Mouse (Mus musculus): Measurements from ENCODE around the gene Ppat.
"Not testable (repeated sequence)": the region's sequence is repeated elsewhere in the genome, so short reads cannot be mapped to it uniquely, and the experiment has no call there.

Gene Ppat

DNA sequence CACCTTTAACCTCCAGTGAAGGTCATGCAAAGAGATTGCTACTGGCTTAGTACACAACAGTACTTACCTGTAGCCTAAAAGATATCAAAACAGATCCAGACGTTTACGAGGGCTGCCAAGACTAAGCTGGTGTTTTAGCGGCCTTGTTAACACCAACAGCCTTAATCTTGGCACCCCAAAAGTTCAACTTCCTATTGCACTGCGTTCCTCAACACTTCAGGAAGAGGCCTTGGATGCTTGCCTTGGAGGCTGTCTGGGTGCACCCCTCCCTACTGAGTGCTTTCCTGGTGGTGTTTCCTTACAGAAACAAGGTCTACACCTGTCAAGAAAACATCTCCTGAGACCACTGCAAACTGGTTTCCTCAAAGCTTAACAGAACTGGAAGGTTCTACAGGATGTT, 4.2 kb downstream of the Ppat start:
- DNase-seq (ENCODE audit: low spot score): no peak

DNA sequence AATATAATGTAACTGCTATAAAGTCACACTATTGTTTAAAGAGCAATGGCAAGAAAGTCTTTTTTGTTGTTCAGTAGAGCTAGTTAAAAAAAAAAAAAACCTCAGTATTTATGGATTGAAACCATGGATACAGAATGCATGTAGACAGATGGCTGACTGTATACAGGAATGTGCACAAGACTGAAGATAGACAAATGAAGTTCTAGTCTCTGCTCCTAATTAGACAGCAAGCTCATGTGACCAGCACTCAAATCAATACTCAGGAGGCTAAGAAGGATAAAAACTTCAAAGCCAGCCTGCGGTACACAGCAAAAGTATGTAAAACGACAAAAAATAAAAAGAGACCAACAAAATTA, 5.7 kb downstream of the Ppat start:
- no peak for DNase-seq (ENCODE audit: low spot score)

DNA sequence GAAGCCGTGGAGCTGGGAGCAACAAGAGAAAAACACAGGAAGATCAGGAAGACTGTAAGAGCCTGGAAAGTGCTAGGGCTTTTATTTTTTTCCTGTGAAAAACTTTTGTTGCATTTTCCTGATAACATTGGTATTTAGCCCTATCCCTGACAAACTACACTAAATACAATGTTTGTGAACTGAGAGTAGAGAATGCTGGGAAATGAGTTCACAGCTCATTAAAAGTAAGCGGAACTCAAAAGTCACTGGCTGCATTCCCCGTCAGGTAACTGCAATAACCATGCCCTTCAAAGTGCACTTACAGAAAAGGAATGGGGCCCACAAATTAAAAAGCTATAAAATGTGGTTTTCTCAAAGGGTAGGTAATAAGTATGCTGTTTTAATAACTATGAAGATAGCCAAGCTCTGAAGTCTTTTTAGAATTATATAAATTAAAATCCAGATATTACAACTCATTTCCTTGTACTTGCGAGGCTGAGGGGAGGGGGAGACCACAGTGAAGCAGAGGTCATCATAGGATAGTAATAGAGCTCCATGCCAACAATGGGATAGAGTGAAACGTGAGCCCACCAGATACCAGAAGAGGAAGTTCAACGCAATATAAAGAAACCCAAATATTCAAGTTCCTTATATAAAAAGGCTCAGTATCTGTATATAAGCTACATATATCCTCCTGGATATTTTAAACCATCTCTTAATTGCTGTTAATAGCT, 6.3 kb downstream of the Ppat start:
- DNase-seq (ENCODE audit: low spot score): no peak

DNA sequence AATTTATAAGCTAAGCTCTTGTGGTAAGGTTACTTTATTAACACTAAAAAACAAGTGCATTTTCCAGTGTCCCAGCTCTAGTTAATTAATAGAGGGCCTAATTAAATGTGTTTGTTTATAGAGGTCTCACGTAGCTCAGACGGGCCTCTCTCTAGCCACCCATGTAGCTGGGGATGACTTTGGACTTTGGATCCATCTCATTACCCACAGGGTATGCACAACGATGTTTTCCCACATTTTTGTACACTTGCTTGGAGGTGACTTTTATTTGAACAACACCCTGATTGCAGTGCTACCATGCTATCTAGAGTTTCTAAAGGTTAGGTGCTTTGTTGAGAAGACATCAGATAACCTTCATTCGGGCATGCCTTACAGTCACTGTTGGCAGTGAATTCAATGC, 8.9 kb downstream of the Ppat start:
- DNase-seq (ENCODE audit: low spot score): no peak

DNA sequence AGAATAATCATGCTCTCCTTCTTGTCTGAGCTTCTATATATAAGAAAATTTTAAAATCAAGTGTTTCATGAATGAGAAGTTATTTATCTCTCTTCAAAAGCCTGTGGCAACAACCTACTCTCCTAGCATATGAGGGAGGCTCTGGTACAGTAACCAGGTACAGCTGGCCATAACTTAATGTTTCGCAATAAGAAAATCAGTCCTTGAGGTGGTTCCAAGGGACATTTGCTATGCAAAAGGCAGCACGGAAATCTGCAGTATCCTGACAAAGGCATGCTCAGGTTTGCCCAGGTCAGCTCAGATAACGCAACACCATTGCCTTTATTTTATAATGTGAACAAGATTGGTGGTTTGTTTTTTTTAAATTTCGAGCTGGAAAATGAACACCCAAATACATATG, 9.4 kb downstream of the Ppat start:
- DNase-seq (ENCODE audit: low spot score): no peak

DNA sequence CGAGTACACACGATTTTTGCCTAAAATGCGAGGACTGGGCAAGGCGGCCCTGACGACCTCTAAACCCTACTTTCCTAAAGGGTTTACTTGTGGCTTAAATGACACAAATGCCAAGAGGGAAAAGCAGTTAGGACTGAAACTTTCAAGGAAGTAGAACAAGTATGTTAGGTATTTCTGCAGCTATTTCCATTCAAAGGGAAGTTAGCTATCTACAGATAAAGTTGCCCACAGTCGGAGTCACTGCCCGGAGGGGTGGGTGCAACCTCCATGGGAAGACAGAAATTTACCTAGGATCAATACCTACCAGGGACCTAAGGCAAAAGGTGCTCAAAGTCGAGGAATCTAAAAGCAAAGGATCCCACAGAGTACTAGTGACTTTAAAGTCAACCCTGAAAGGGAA, 11.7 kb downstream of the Ppat start:
- DNase-seq (ENCODE audit: low spot score): no peak

DNA sequence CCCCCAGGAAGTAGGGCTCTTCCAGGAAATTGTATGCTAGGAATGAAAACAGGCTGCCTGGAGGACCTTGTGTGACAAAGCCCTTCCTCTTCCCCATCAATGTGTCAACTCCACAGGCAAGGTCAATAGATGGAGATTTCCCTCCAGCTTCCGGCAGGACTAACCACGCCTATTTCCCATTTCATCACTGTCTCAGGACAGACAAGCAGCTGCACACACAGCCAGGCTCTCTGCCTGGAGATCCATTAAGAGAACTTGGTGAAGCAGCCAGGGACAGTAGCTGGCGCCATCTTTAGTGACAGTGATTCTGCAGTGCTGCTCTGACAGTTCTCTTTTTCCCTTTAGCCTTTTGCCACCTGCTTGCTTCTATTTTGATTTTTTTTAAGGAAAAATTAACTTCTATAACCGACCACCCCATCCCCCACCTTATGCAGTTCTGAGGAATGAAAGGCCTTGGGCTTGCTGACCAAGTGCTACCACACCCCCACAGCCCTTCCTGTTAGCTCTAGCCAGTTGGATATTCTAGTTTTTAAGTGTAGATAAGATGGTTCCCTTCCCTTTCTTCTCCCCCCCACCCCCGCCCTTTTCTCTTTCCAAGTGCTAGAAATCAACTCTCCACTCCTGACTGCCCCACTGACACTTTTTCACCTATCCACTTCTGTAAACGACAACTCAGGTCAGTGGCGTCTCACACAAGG, 22.0 kb downstream of the Ppat start:
- DNase-seq (ENCODE audit: low spot score): no peak

DNA sequence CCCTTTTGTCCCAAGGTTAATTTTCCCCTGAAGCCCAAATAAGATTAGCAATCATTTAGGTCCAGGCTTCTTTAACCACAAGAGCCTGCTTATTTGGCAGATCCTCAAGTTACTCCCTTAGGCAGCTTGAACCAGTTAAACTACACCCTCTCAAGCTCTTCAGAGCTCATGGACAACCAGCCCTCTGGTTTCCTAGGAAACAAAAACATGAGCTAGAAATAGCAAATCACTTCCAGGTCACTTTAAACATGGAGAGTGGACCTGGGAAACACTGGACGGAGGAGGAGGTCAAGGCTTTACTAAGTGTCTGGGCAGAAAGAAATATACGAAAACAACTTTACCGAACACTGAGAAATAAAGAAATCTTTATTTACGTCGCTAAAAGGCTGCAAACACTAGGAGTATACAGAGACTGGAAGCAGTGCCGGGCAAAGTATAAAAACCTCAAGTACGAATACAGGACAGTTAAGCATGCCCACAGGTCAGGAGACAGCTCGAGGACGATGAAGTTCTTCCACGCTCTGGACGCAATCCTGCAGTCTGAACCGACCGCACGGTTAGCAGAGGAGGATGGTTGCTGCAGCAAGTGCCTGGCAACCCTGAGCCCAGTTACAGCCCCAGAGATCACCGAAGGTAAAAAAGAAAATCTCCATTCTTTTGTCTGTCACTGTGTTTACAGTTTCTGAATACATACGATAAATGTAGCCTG, 23.1 kb downstream of the Ppat start:
- no peak for DNase-seq (ENCODE audit: low spot score)

DNA sequence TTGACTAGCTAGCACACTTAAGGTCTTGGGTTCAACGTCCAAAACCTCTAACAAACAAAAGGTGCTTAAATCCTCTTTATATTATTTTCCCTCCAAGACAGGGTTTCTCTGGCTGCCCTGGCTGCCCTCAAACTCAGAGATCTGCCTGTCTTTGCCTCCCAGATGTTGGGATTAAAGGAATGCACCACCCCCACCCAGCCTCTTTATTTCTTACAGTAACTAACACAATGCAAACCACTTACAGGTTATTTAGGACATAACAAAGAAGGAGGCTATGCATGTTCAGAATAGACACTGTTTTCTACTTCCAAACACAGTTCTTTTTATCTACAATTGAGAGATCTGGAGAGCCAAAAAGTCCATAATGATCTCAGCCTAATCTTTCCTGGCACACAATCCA, 27.1 kb downstream of the Ppat start:
- DNase-seq (ENCODE audit: low spot score): no peak

DNA sequence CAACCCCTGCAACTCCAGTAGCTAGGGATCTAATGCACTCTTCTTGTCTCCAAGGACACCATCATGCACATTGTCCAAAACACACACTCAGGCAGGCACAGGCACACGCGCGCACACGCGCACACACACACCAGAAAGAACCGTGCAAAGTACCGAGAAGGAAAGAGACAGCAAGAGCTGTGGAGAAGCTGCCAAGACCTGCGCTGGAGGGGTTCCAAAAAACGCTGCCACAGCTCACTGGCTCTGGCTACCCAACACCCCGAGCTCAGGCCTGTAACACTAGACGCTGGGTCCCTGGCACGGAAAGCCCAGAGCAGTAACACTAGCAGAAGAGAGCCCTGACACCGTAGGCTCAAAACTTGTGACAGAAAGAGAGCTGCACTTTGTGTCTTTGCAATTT, 27.9 kb downstream of the Ppat start:
- DNase-seq (ENCODE audit: low spot score): no peak

DNA sequence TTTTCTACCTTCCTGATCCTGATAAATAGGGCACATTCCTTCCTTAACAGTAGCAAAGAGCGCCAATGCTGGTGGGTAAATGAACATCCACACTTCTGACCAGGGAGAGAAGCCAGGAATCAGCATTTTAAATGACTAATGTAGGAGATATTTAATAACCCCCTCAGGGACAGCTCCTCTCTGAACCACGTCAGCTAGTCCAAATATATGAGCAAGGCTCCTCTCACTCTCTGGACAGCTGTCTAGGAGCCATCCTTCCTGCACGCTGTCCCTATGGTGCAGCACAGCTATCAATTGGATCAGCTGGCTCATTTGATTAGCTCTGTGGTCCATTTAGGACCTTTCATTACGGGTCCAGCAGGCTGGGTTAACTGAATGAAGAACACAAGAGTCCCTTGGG, 28.5 kb downstream of the Ppat start:
- DNase-seq (ENCODE audit: low spot score): no peak

DNA sequence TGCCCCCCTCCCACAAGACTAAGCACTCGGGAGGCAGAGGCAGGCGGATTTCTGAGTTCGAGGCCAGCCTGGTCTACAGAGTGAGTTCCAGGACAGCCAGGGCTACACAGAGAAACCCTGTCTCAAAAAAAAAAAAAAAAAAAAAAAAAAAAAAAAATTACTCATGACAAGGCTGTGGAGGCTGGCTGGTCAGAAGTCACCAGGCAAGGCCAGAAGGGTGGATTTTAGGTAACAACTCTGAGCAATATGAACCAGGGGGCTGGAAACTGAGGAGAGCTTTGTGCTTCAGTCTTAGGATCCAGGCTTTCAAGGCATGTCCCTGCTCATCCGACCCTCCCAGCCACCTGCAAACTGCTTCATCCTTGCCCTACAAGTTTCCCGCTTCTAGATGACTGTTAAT, 38.9 kb downstream of the Ppat start:
- not testable (repeated sequence) for DNase-seq (ENCODE audit: low spot score)

DNA sequence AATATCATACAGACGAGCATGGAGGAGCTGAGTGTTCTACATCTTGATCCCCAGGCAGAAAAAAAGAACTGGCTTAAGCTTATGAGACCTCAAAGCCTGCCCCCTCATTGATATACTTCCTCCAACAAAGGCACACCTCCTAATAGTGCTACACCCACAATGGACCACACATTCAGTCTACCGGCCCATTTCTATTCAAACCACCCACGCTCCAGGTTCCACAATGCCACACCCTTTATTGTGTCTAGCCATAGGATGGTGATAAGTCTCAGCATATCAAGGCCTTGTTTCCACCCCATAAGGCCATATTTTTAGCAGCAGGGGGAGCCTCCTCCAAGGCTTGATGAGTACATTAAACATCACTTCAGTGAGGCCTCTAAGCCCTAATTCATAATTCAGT, 40.6 kb downstream of the Ppat start:
- no peak for DNase-seq (ENCODE audit: low spot score)

DNA sequence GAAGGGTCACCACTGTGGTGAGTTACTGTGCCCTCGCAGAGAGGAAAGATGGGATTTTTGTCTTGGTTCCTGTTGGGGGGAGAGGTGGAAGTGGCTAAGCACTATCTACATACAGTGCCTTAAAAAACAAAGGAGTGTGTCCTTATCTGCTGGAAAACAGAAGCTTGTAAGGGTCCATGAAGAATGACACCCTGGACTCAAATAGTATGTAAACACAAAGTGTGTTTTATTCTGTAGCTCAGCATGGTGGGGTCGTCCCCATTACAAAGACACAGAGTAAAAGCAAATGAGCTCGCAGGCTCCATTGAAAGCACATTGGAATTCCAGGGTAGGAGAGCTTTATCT, 45.3 kb downstream of the Ppat start:
- DNase-seq (ENCODE audit: low spot score): no peak

DNA sequence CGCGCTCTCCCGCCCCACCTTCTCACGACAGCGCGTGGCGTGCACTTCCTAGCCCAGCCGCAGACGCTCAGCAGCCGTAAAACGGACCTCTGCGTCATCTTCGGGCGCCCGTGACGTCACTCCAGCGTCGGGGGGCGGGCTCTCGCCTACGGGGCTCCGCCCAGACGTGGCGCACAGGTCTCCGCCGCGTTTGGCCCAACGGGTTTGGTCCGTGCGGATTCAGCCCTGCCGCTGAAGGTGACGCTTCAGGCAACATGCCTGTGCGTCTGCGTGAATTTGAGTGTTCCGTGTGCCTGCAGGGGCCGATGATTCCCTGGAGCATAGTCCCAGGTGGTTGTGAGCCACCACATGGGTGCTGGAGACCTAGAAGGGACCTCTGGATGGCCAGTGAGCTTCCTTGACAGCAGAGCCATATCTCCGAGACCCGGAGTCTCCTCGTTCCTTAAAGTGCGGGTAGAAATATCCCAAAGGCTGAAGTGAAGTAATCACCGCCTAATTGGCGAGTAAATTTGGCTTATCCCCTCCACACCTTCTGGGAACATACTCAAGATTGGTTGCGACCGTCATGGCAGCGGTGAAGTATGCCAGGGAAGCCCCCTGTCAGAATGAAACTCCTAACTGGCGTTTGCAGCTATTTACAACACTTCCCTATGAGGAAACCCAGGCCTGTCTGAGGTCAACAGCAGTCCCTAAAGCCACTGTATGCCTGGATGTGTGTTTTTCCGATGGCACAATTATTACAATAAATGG, 45.8 kb downstream of the Ppat start, which contains the start of gene Aasdh:
Gene Aasdh, minus strand, starts transcription at position 110 of the 750 bp plus-strand sequence.
- DNase-seq (ENCODE audit: low spot score): peak; percentile 78

DNA sequence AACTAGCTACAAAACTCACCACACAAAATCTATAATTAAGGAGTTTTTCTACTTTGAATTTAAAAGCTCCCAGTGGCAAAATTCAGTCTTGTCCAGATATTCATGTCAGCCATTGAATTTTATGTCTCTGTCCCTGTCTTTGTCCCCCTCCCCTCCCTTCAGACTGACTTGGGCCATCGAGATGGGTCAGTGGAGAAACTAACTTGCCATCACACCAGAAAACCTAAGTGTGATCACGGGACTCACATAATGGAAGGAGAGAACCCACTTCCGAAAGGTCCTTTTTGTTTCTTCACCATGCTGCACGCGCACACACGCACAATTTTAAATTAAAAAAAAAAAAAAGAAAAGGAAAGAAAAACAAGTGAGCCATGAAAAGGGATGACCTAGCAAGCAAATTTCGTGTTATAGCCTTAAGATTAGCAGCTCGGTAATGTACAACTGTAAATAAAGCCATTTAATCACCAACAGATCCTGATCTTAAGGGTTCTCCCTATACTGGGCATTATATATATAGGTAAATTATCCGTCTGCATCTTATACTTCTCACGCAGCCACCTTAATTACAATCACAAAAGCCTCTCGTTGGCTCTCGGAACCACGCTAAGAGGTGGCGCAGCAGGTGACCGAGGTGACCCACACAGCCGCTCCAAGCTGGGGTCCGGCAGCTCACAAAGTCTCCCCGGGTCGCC, 46.5 kb downstream of the Ppat start:
- no peak for DNase-seq (ENCODE audit: low spot score)

DNA sequence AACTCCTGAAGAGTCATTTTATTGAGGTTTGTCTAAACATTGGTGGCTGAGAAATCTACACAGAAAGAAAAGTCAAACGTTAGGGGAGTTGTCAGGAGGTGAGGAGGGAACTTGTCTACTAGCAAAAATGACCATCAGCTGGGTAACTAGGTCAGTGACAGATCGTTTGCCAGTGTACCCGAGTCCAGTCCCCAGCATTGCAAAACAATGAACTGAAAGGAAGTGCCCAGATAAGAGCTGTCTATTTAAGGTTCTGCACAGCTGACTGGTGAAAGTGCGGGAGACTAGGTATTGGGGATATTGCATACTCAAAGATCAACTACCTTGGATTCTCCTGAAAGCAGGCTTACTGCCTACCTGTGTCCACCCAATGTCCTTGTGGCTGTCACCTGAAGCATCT, 49.2 kb downstream of the Ppat start:
- no peak for DNase-seq (ENCODE audit: low spot score)

DNA sequence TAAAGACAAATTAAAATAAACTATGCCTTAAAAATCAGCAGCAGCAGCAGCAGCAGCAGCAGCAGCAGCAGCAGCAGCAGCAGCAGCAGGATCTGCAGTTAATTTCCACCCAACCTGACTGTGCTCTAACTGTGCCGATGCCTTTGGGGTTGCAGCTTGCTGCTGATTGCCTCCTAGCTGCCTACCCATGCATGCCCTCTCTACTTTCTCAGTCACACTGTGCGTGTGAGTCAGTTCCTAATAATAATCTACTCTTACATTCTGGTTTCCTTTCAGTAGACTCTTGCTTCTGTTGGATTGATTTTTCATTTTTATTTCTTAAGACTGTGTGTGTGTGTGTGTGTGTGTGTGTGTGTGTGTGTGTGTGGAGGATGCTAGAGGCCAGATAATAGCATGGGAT, 58.3 kb downstream of the Ppat start:
- DNase-seq (ENCODE audit: low spot score): no peak

DNA sequence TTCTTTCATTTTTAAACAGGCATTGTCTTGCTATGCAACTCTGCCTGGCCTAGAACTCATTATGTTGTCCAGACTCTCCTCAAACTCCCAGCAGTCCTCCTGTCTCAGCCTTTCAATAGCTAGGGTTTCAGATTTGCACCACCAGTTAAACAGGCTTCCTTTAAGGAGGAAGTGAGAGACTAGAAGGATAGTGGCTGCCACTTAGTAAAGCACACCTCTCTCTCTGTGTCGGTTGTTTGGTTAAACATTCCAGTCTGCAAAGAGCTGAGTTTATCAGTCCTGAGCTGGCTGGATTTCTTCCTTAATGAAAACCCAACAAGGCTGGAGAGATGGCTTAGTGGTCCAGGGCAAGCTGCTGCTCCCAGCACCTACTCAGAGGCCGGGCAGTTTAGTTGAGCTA, 58.8 kb downstream of the Ppat start:
- no peak for DNase-seq (ENCODE audit: low spot score)

DNA sequence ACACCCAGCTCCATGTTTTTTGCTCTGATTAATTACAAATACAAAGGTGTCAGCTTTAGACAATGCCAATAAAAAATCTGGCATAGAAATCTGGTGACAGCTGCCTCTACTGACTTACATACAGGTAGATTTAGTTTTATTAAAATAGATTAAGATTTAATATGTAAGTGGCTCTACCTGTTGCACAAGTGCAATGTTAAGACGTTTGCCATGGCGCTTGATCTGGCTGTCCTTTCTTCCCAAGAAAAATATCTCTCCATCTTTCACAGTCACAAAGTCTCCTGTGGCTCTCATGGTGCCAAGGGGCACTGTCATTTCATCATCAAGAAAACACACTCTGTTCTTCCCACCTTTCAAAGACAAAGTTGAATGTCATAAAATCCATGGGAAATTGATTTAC, 64.4 kb downstream of the Ppat start:
- DNase-seq (ENCODE audit: low spot score): no peak

DNA sequence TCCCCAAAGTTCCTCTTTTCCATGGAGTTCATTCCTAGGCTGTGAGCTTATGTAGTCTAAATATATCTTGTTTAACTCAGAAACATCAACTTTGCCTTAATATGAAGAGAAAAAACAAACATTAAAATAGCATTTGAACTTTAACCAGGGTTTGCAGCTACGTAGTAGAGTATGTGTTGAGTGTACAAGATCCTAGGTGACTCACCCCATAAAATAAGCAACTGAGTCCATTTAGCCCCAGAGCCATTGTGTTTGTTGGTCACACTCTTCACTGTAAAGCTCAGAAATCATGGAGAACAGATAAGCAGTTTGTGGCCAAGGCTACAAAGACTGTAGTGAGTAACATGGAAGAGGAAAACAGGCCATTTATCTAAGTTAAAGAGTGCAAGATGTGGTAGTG, 67.3 kb downstream of the Ppat start:
- no peak for DNase-seq (ENCODE audit: low spot score)

DNA sequence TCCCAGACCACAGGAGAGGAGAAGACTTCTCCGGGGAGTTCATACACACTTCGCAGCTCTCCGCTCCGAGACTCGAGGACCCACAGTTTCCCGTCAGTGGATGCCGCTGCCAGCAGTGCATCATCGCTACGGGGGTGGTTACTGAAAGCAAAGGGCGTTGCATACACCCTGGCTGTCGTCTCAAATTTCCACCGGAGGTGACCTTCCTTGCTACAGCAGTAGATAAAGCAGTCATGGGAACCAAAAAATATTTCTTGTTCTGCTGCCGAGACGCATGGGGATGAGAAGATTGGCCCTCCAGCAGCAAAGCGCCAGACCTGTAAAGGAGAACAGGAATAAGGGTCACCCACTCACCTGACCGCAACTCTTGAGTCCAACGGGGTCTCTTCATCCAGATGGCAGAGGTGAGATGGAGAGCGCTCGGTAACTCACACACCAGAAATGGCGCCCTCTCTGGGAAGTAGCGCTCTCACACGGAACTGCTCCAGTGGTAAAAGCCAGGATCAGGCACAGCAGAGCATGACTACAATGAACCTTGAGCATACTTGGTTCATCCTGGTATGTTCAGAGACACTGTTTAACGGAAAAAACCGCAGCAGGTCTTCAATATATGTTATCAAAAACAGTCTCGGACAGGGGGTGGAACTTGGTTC, 75.1 kb downstream of the Ppat start:
- no peak for DNase-seq (ENCODE audit: low spot score)
